Mouse (Mus musculus) layer of hippocampus, adult 18-20 months (tissue): Measurements from ENCODE around the gene Stxbp1. TPM values are rescaled to one million over a fixed set of nuclear protein-coding genes. Genes with fewer than 3 reads are reported as not detected.
A peak's percentile ranks its signal among the peaks of the same experiment; 100 is the strongest.

Experiments used
- DNase-seq, 2 experiments: peaks; one replicate each; pipeline ENCODE4 v3.0.0; 2022; ENCODE audit warnings: low spot score in 2 of 2
- total RNA-seq, 2 experiments: library from RNA; stranded (reverse); gene quantifications; 2 replicates each; pipeline ENCODE4 v1.2.3; 2021

Stxbp1 gene
- total RNA-seq, 2 experiments from 2014 or later, result 613 to 617 TPM

DNA sequence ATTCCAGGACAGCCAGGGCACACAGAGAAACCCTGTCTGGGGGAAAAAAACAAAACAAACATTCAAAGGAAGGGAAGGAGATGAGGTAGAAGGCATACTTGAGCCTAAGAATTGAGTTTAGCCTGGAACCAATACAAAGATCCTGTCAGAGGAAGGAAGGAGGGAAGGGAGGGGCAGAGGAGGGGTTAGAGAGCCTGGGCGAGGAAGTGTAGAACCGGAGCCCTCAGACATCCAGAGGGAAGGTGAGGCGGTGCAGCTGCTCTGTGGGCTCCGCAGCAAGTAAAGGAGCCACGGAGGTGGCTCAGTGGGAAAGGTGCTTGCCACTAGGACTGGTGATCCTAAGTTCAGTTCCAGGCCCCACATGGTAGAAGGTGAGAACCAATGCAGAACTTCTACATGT lies 5.9 kb downstream of the Stxbp1 start:
- no peak for DNase-seq

DNA sequence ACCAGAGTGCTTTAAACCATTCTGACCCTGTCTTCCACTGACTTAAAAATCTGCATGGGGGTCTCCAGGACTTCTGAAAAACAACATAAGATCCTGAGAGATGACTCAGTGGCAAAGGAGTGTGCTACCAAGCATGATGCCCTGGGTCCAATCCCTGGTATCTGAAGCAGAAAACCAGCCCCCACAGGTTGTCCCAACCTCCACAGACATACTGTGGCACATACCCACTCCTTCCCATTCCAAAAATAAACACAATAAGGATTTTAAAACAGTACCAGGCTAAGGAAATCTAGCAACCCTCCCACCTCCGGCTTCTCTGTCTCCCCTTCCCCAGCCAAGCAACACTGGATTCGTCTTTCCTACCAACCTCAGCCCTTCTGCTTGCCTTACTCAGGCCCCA lies 7.8 kb downstream of the Stxbp1 start:
- DNase-seq, result no peak

DNA sequence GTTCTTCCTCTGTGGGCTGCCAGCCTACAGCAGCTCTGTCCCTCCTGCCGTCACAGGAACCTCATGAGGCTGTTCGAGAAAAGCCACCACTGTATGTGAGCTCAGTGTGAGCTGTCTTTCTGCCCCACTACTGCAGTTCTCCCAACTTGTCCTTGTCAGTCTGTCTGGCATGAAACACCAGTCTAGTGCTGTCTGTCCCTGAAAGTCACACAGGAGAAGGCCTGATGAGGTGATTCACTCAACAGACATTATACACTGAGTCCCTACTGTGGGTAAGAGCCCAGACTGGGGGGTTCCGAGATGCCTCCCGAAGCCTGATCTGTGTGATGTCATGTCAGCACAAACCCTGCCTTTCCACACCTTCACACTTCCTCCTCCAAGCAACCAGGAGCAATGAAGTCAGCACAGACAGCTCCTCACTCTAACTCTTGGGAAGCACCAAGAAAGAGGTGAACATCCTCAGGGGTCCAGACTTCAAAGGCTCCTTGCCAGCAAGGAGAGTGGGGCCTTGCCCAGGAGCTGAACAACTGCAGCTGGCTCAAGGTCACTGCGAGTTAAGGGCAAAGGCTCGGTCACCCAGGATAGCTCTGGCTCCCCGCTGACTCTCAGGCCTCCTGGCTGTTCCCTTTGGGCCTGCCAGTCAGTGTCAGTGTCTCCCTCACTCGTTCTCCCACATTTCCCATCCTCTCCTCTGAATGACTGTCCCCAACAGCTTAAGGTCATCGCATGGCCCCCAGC lies 8.7 kb downstream of the Stxbp1 start:
- no peak for DNase-seq

DNA sequence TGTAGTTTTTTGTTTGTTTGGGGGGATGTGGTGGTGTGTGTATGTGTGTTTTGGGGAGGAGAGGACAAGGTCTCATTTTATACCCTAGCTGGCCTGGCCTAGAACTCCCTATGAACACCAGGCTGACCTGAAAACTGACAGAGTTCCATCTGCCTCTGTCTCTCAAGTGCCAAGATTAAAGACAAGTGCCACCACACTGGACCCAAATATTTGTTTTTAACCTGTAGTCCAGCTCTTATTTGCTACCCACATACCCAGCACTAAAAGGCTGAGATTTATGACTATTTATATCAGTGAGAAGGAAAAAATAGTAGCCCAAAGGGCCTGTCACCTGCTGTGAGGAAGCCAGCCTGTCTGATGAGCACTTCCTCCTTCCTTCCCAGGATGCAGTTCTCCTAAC lies 11.5 kb downstream of the Stxbp1 start:
- DNase-seq, result no peak

DNA sequence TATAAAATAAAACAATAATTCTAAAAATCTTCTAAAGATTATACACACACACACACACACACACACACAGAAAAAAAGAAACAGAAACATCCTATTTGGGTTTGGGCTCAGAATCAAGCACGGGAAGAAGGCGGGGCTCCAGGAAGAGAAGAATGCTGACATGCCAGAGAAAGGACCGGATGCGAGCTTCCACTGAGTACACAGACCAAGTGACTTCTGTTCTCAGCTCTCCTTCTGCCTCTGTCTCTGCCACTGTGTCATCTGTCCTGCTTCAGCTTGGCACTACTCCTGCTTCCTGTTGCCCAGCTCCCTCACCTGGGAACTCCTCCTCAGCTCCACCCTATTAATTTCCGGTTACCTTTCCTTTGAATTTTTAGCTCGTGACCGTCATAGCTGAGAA lies 12.5 kb downstream of the Stxbp1 start:
- no peak for DNase-seq

DNA sequence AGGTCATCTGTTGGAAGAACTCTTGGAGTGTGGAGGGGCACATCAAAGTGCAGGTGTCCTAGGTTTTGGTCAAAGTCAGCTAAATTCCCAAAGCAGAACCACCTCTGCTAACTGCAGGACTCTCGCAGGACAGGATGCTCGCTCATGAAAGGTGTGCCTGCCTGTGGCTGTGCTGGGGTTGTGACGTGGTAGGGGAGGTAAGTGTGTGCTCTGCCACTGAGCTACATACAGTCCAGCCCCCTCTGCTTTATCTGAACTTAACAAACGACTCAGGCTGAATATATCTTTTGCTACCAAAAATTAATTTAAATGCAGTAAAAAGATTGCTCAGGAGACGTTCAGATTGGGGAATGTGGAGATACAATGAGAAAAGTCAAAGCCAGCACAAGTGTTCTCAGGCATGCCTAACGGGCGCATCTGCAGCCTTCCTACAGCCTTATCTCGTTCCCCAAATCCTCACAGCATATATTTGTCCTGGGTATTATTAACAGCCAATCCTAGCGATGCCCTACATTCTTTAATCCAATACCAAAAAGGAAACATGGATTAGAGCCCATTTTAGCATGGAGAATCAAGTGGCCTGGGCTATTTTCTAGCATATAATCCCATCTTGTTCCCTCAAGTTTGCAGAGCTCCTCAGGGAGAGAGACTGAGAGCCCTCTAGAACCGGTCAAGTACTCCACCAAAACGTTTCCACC lies 17.9 kb downstream of the Stxbp1 start:
- no peak for DNase-seq

DNA sequence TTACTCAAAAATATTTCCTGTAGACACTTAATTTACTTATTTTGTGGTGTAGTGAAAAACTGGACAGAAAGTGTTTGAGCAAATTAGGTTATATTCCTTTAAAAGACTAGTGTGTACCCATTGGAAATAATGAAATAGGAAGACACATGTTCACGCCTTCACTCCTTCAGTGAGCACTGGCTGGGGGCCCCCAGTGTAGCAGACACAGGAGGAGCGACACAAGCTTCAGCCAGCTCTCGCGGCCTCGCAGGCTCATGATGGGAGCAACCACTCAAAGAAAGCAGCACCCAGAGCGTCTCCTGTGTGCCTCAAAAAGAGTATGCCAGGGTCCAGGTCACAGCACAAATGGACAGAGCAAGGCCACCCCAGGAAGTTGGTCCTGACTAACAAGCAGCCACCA lies 21.2 kb downstream of the Stxbp1 start:
- DNase-seq, result peak in 1 of 2 experiments; percentile 58

DNA sequence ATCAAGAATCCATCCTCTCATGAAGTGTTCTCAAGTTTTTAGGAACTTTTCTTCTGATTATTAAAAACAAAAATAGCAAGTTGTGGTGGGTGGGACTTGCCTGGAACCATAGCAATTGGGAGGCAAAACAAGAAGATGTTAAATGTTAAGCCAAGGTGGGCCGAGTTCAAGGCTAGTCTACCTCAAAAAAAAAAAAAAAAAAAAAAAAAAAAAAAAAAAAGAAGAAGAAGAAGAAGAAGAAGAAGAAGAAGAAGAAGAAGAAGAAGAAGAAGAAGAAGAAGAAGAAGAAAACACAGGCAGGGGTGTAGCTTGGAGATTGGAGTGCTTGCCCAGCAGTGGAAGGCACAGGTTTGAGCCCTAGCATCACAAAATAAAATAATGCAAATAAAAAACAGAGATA lies 22.3 kb downstream of the Stxbp1 start:
- no peak for DNase-seq

DNA sequence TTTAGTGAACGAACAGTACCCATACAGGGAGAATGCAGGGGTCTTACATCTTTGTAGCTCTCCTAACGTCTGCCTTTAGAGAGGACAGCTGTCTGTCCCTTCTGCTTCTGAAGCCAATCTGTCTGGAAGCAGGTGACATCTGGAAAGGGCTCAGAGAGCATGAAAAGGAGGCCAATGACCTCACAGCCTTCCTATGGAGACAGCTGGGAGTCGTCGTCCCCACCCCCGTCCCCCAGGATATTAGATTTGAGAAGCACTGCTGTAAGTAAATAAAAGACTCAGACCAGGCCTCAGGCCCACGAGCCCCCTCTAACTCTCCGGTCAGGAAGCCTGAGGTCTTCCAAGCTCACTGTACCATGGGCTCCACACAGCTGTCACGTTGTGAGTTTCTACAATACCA lies 22.9 kb downstream of the Stxbp1 start:
- no peak for DNase-seq

DNA sequence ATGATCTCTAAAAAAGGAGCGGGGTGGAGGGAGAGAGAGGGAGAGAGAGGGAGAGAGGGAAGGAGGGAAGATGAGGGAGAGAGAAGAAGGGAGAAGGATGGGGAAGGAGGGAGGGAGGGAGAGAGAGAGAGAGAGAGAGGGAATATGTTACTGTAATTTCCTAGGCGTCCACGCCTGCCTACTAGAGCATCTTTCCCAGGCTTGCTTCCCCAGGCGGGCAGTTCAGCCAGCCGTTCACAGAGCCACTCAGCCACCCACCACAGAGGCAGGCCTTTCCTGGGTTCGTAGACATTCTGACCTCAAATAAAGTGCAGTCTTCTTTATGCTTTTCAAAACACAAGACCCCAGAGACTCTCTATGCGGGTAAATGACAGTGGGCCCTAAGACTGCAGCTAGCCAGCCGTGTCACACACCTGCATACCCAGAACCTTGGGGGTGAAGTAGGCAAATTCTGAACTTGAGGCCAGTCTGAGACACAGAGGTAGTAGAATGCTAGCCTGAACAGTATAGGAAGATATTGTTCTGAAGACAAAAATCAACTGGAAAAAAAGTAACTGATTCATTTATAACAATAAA lies 23.4 kb downstream of the Stxbp1 start:
- no peak for DNase-seq

DNA sequence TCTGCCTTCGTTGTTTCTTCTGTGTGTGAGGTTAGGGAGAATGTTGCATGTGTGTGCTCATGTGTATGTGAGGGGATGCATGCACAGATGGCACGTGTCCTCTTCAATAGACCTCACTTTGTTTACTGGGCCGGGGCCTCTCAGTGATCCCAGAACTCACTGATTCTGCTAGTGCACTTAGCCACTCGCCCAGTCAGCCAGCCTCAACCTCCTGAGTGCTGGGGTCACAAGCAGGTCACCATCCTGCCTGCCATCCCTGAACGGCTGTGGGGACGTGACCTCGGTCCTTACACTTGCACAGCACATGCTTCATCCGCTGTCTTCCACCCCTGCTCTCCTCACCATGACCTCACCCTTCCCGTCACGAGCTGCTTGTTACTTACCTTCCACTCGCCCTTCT lies 23.9 kb downstream of the Stxbp1 start:
- DNase-seq, result no peak

DNA sequence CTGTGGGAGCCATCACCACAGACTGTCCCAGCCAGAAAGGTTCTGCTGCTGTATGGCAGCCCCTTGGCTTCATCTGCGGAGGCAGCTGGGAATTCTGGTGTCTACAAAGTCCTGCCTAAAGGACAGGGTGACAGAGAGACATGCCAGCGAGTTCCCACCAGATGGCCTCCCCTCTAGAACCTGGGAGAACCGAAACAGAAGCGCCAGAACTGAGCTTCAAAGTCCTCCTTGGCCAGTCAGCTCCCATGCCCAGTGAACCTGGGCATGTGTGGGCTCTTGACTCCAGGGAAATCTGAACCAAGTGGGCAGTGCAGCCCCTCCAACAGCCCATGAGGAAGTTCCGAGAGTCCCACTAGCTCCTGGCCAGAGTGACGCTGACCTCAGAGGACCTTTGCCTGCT lies 24.4 kb downstream of the Stxbp1 start:
- DNase-seq, result no peak

DNA sequence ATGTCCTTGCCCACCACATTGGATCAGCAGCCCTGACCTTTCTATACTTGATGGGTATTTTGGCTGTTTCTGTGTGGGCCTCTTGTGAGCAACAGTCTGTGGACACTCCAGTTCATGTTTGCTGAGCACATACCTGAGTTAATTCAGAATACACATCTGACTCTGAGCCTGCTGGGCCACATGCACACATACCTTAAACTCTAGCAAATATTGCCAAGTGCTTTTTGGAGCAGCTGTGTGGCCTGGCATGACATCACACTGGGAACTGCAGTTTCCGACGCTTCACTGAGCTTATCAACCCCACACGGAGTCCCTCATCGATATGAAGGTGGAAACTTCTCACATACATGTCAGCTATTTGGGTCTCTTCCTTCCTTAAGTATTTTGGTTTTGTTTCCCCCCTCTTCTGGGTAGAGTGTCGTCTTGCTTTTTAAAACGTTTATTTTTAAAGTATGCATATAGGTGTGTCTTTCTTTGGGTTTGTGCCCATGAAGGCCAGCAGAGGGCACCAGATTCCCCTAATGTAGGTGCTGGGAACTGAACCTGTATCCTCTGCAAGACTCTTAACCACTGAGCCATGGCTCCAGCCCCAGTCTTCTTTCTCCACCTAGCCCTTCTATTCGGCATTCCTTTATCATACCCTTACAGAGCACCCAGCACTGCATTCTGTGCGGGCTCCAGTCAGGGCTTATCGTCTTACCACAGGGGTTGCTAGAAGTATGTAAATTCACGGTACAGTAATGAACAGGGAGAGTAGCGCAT lies 25.8 kb downstream of the Stxbp1 start:
- DNase-seq, result no peak

DNA sequence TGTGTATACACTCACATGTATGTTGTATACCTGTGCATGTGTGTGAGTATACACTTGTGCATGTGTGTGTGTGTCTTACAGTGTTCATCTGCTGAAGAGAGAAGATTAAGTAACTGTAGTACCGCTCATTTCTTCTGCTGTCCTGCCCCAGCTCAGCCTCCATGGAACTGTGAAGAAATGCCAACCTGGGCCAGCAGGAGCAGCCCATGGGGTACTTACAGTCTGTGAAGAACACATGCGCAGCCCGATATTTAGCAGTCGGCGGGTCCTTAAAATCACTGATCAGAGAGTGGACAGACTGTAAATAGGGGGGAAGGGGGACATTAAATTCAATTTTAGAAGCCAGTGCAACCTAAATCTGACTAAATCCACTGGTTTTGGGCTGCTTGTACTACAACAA lies 28.8 kb downstream of the Stxbp1 start:
- DNase-seq, result no peak

DNA sequence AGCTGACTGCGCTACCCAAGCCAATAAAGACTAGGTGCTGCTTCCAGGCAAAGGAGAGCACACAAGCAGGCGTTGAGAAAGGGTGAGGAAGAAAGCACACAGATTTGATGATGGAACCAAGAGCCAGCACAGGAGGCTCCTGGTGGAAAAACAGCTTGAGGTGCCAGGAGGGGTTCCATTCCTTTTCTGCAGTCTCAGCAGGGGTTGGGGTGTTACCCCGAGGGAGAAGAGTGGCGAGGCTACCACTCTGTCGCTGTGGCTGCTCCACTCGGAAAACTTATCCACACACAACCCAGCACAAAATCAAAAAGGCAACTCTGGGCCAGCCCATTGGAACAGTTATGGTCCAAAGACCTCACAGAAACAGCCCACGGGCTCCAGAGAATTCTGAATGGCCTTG lies 29.5 kb downstream of the Stxbp1 start:
- no peak for DNase-seq

DNA sequence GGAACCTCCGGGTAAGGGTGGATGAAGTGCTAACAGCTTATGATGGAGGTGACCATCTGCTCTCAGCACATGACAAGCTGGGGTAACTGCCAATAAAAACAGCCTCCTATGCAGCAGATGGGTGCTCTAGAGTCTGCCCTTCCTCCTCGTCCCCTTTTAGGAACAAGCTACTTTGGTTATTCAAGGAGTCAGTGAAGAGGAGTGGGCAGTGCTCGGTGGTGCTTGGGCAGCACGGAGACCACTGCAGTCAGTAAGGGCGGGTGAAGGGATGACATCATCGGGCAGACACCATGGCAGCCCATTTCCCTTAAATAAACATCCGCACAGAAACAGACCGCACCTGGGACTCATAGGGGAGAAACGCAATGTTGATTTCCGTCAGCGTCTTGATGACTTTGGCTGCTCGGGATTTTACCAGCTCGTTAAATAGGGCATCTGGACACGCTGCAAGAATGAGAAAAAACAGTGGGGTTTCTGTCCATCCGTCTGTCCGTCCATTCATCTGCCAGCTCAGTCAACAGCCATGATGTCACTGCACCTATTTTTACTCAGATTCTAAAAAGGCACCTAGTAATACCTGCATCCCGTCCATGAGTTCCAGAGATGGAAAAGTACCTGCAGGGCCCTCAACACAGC lies 30.0 kb downstream of the Stxbp1 start:
- DNase-seq, result peak; percentile 75 to 92

DNA sequence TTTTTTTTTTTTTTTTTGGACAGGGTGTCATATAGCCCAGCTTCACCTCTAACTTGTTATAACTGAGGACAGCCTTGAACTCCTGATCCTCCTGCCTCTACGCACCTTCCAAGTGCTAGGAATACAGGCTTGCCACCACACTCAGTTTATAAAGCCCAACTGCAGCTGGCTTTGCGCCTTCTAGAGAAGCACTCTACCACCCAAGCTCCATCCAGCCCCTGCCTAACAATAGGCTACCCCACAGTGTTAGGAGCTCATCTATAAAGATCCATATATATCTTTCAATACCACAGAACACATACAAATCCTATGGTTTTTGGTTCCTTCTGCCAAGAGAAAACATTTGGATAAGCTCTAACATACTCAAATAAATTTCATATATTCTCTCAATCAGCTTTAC lies 30.5 kb downstream of the Stxbp1 start:
- no peak for DNase-seq

DNA sequence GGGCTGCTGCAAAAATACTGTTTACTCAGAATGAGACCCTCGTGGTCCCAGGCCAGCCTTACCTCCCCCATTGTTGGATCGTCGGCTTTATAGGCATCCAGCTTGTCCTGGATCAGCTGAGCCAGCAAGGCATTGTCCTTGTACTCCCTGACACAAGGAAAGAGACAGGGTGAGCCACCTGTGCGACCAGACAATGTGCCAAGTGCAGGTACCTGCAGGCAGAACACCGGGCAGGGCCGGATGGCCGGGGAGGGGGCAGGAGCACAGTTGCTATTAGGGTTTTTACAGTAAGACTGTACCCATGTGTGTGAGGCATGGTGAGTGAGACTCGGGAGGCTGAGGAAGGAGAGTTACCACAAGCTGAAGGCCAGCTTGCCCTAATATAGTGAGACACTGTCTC lies 35.1 kb downstream of the Stxbp1 start:
- DNase-seq, result no peak

DNA sequence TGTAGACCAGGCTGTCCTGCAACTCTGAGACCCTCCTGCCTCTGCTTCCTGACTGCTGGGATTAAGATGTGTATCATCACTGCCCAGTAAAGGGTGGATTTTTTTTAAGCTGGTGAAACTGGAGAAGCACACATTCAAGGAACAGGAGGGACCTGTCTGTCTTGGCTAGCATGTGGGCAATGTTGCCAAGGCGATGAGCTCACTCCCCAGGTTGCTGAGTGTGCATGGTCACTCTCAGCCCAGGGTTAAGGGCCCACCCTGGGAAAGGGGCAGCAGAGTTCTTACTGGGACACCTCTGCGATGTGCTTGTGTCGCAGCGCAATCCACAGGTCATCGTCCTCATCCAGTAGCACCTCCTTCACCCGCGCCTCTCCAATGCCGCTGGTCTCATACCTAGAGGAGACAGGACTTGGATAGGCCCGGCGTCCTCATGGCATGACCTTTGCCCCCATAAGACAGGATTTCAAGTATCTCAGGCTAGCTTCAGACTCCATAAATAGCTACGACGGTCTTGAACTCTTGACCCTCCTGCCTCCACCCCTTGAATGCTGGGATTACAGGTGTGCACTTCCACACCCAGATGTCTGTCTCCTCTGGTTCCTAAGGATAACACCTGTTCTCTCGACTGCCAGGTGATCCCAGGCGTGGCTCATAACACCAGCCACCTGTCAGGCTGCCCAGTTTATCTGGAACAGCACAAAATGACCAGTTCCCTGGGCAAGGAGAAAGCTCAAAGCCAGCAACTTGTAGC lies 38.1 kb downstream of the Stxbp1 start:
- DNase-seq, result no peak

DNA sequence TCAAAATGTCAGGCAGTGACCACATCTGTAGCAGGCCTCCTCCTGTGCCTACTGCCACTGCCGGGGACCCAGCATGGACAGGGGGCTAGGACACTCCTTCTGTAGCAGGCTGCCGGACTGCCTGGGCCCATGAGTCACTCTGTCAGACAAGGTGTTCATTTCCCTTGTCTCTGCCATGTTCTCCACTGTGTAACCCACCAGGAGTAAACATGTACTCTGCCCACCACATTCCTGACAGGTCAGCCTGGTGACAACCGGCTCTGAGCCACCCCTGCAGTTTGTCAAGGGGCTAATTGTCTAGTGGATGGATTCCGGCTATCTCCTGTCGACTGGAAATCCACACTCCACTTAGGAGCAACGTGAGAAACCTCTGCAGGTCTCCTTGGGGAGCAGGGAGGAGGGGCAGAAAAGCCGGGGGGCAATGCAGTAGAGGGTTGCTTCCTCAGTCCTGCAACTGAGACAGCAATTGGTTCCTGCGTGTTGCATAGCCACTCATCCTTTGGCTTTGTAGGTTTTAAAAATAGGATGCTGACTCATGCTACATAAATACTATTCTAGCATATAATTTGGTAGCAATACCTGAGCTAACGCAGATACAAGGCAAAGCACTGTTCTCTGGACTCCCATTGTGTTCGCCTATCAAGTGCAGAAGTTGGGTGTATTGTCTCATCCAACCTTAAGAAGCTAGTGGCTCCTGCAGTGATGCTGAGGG lies 48.6 kb downstream of the Stxbp1 start:
- no peak for DNase-seq
